Mouse (Mus musculus) ES-E14 (cell line): ENCODE measurements around the gene Arih2. TPM values are rescaled to one million over a fixed set of nuclear protein-coding genes. Genes with fewer than 3 reads are reported as not detected.
A peak's percentile ranks its signal among the peaks of the same experiment; 100 is the strongest.

Experiments used
- DNase-seq: peaks from one replicate; pipeline ENCODE4 v3.0.0-alpha.2; 2013; ENCODE audit warnings: low read depth, low spot score
- H3K27ac ChIP-seq: 2 replicates; pipeline ENCODE4 v1.5.1; 2012; ENCODE audit warnings: low read depth, mild to moderate bottlenecking, low read length, moderate library complexity, mixed read lengths; ENCODE audit not compliant: poor library complexity, insufficient read depth, severe bottlenecking
- H3K36me3 ChIP-seq: 2 replicates; pipeline ENCODE4 v1.6.1; 2012; ENCODE audit warnings: mild to moderate bottlenecking, low read length, moderate library complexity, mixed read lengths; ENCODE audit not compliant: control insufficient read depth, poor library complexity, insufficient read depth, severe bottlenecking
- H3K4me1 ChIP-seq, 2 experiments: fragments of 150-350 bp in 1 of 2; sonication (generic) in 1 of 2; 2 replicates each; pipeline ENCODE4 v1.6.1; 2012; ENCODE audit warnings: low read length in 2 of 2, mild to moderate bottlenecking in 1 of 2, mixed read lengths in 1 of 2; ENCODE audit not compliant: control insufficient read depth in 2 of 2, insufficient read depth in 2 of 2, poor library complexity in 1 of 2
- H3K4me3 ChIP-seq, 2 experiments: fragments of 150-350 bp in 1 of 2; sonication (generic) in 1 of 2; 2 replicates each; pipeline ENCODE4 v1.5.1; 2012; ENCODE audit warnings: low read length in 2 of 2, low read depth in 1 of 2, mild to moderate bottlenecking in 1 of 2, mixed read lengths in 1 of 2; ENCODE audit not compliant: insufficient read depth in 1 of 2, poor library complexity in 1 of 2, severe bottlenecking in 1 of 2
- H3K9ac ChIP-seq: 2 replicates; pipeline ENCODE4 v1.6.1; 2012; ENCODE audit warnings: low read depth, mild to moderate bottlenecking, low read length, mixed read lengths; ENCODE audit not compliant: poor library complexity, insufficient read depth, severe bottlenecking
- H3K9me3 ChIP-seq: fragments of 150-350 bp; sonication (generic); 2 replicates; pipeline ENCODE4 v1.6.1; 2012; ENCODE audit warnings: low read depth, mild to moderate bottlenecking, low read length; ENCODE audit not compliant: control insufficient read depth, insufficient read depth
- CHD2 ChIP-seq: IDR thresholded peaks from 2 replicates; pipeline ENCODE4 v1.6.1; 2014; ENCODE audit warnings: mild to moderate bottlenecking, low read depth, low read length, inconsistent platforms
- HCFC1 ChIP-seq: IDR thresholded peaks from 2 replicates; pipeline ENCODE4 v1.6.1; 2012; ENCODE audit warnings: low read length, inconsistent platforms, borderline replicate concordance; ENCODE audit not compliant: insufficient read depth
- MAFK ChIP-seq: IDR thresholded peaks from 2 replicates; pipeline ENCODE4 v1.6.1; 2014; ENCODE audit warnings: mild to moderate bottlenecking, low read depth, low read length, inconsistent platforms; ENCODE audit not compliant: insufficient read depth
- ZC3H11A ChIP-seq: IDR thresholded peaks from 2 replicates; pipeline ENCODE4 v1.6.1; 2012; ENCODE audit warnings: low read depth, mild to moderate bottlenecking, inconsistent platforms, low read length, borderline replicate concordance
- ZNF384 ChIP-seq: IDR thresholded peaks from 2 replicates; pipeline ENCODE4 v1.6.1; 2012; ENCODE audit warnings: low read depth, low read length, inconsistent platforms
- in situ Hi-C, 2 experiments: fragments of 600-800 bp; cut with MboI; formaldehyde crosslinking; loops; one replicate each; pipeline ENCODE4 v1.15.1; 2025; ENCODE audit warnings: low sequenced_read_pairs in 2 of 2, inconsistent platforms in 1 of 2; ENCODE audit not compliant: unreplicated experiment in 2 of 2
- total RNA-seq: library from RNA; depleted of rRNA; stranded (reverse); fragments of 300-350 nt; gene quantifications from 2 replicates; pipeline ENCODE4 v1.2.3, GENCODE M21; 2012

Arih2 gene
- total RNA-seq, 1 experiment, result 128 TPM

GRCm38 (mm10) chr9:108648166-108648565 lies 1.0 kb downstream of the Arih2 start:
- no peaks in the 10 kb centered on the region for H3K9me3 ChIP-seq
- H3K4me1 ChIP-seq, result peaks cover 2 to 5% of the 10 kb centered on the region in 2 experiments
- in situ Hi-C loops, result no loop called here
- H3K4me3 ChIP-seq, result peak overlapping the region; percentile 69 to 74
- no peak overlapping the region; the same call in 1 of the 2 replicates for H3K27ac ChIP-seq
- no peak for DNase-seq
- peak overlapping the region; percentile 91; the same call in 1 of the 2 replicates for H3K9ac ChIP-seq
- H3K36me3 ChIP-seq, result no peaks in the 10 kb centered on the region
- no peak for TF ChIP-seq MAFK
- TF ChIP-seq HCFC1, result no peak
- TF ChIP-seq ZNF384, result no peak
- TF ChIP-seq ZC3H11A, result no peak
- TF ChIP-seq CHD2, result no peak

GRCm38 (mm10) chr9:108639825-108640224 lies 9.4 kb downstream of the Arih2 start:
- H3K4me1 ChIP-seq, result peaks cover 0 to 4% of the 10 kb centered on the region in 2 experiments; a peak in 2 of 4 replicates
- DNase-seq, result no peak
- H3K9me3 ChIP-seq, result no peaks in the 10 kb centered on the region
- no peak overlapping the region for H3K27ac ChIP-seq
- H3K4me3 ChIP-seq, result no peak overlapping the region
- H3K36me3 ChIP-seq, result peaks cover 12% of the 10 kb centered on the region
- H3K9ac ChIP-seq, result no peak overlapping the region
- in situ Hi-C loops, result no loop called here
- TF ChIP-seq ZC3H11A (no peak), MAFK (no peak), CHD2 (no peak), ZNF384 (no peak), HCFC1 (no peak)

GRCm38 (mm10) chr9:108635415-108635814 lies 13.8 kb downstream of the Arih2 start:
- Histone ChIP-seq H3K4me1 (peaks cover 0 to 2% of the 10 kb centered on the region in 2 experiments; a peak in 2 of 4 replicates), H3K9ac (no peak overlapping the region), H3K9me3 (no peaks in the 10 kb centered on the region), H3K4me3 (no peak overlapping the region), H3K27ac (no peak overlapping the region), H3K36me3 (peaks cover 7% of the 10 kb centered on the region)
- in situ Hi-C loops, result no loop called here
- no peak for TF ChIP-seq CHD2
- no peak for TF ChIP-seq MAFK
- no peak for TF ChIP-seq HCFC1
- no peak for TF ChIP-seq ZC3H11A
- TF ChIP-seq ZNF384, result no peak
- DNase-seq, result no peak

- no peak overlapping the region for H3K9ac ChIP-seq
- peaks cover 7% of the 10 kb centered on the region for H3K36me3 ChIP-seq
- H3K27ac ChIP-seq, result no peak overlapping the region
Observed at GRCm38 (mm10) chr9:108633846-108634245, 15.3 kb downstream of the Arih2 start.

GRCm38 (mm10) chr9:108632375-108632774 lies 16.8 kb downstream of the Arih2 start:
- TF ChIP-seq MAFK (no peak), CHD2 (no peak), HCFC1 (no peak), ZC3H11A (no peak), ZNF384 (no peak)
- peaks cover 0 to 2% of the 10 kb centered on the region in 2 experiments; a peak in 2 of 4 replicates for H3K4me1 ChIP-seq
- no peak overlapping the region for H3K27ac ChIP-seq
- H3K4me3 ChIP-seq, result no peak overlapping the region
- in situ Hi-C loops, result no loop called here
- H3K9me3 ChIP-seq, result no peaks in the 10 kb centered on the region
- H3K36me3 ChIP-seq, result peaks cover 7% of the 10 kb centered on the region
- no peak for DNase-seq
- no peak overlapping the region for H3K9ac ChIP-seq

More at GRCm38 (mm10) chr9:108633846-108634245, 15.3 kb downstream of the Arih2 start:
- no peak for DNase-seq
- Histone ChIP-seq H3K4me1 (peaks cover 0 to 2% of the 10 kb centered on the region in 2 experiments; a peak in 2 of 4 replicates), H3K4me3 (no peak overlapping the region), H3K9me3 (no peaks in the 10 kb centered on the region)
- in situ Hi-C loops, result no loop called here
- TF ChIP-seq MAFK, result no peak
